Mouse (Mus musculus): Measurements from ENCODE around the gene Tbc1d30.
A peak's percentile ranks its signal among the peaks of the same experiment; 100 is the strongest.

The Tbc1d30 gene

DNA sequence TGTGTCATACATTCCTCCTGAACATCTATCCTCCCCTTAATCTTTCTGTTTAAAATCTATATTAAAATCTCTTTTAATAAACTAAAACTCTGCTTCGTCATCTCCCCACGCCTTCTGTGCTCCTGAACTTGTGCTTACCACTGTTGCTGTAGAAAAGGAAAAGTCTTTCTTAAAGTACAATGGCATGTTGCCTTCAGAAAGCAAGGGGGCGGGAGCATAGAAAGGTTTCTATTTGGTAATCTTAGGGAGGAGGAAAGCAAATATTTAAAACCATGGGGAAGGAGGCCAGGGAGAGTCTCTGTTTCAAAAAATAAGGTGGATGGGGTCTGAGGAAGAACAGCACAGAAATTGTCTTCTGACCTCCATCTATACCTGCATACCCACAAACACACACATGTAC lies 38.0 kb downstream of the Tbc1d30 start:
- no peak for DNase-seq (ENCODE audit: low read depth, low spot score)
- H3K36me3 ChIP-seq (ENCODE audit: control insufficient read depth, insufficient read depth, low read length, poor library complexity, severe bottlenecking) = no peaks in the 10 kb centered on the region
- no peaks in the 10 kb centered on the region for H3K27me3 ChIP-seq (ENCODE audit: control insufficient read depth, insufficient read depth, low read length, poor library complexity, severe bottlenecking)

DNA sequence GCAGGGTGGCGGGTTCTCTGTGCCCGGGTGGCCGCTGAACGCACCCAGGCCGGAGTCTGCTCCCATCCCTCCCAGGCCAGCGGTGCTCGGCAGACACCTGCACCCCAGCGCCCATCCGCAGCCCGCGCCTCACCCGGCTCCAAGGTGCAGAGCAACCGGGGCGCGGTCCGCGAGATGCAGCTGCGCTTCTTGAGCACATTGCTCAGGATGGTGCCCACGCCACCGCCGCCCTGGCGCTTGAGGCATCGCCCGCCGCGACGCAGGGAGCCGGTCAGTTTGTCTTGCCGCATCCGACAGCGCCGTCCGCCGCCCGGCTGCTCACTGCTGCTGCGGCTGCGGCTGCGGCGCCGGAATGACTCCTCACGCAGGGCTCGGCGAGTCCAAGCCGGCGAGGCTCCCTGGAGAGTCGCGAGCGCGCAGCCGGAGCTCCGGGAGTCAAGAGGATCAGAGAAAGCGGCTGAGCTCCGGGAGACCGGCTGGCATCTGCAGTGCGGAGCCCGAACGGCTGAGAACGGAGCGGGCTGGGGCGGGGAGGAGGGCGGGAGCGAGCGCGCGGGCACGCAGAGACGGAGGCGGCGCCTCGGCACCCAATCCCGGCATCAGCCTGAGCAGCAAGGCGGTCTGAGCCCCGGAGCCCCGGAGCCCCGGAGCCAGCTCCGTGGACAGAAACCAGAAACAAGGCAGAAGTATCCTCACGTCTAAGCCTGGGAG lies 40.4 kb downstream of the Tbc1d30 start:
- DNase-seq (ENCODE audit: low read depth, low spot score) = peak; percentile 42
- Histone ChIP-seq H3K27me3 (ENCODE audit: control insufficient read depth, insufficient read depth, low read length, poor library complexity, severe bottlenecking) (no peaks in the 10 kb centered on the region), H3K36me3 (ENCODE audit: control insufficient read depth, insufficient read depth, low read length, poor library complexity, severe bottlenecking) (no peaks in the 10 kb centered on the region)

DNA sequence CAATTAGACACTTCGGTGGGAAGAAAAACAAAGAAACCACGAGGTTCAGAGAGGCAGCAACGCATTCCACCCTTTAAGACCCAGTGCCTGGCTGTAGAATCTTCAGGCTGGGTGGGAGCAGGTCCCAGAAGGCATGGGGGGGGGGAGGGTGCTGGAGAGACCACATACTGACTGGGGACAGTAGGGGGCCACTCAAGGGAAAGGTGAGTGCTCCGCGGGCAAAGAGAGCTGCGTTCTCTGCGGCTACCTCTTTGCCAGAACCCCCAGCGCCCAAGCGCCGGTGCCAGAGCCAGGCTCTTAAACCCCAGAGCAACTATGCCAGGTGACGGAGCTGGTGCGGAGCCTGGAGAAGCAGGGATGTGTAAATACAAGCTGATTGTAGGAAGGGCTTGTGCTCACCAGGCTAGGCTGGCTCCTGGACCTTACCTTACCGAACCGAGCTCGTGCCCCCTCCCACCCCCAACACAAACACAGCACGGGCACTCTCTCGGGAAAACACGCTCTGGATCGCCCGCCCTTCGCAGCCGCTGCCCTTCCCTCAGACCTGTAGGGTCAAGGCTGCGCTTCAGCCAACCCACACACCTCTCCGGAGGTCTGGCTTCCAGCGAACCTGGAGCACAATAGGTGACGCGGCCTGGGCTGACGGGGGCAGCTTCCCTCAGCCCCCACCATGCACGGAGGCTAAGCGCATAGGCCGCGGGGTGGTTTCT lies 41.1 kb downstream of the Tbc1d30 start:
- H3K27me3 ChIP-seq (ENCODE audit: control insufficient read depth, insufficient read depth, low read length, poor library complexity, severe bottlenecking) = no peaks in the 10 kb centered on the region
- H3K36me3 ChIP-seq (ENCODE audit: control insufficient read depth, insufficient read depth, low read length, poor library complexity, severe bottlenecking) = no peaks in the 10 kb centered on the region
- peak; percentile 15 for DNase-seq (ENCODE audit: low read depth, low spot score)

DNA sequence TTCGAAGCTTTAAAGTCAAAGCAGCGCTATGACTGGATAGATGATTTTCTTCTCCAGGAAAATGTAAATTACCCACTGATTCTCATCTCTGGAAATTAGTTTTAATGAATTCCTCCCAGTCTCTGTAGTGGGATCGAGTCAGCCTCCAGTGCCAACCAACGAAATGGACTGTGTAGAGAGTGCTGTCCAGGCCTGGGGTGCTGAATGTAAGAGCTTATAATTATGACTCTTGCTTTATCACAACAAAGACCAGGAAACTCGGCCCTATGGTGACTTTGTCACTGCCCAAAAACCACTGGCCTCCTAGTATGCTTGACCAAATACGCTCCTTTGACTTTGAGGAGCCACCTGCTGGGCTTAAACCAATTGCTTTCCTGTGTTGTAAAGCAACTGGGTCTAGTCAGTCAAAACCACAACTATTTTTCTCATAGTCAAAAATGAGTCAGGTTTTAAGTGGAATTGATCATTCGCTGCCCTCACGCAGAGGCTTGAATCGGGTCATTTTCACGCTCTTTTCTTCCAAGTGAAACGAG lies 41.9 kb downstream of the Tbc1d30 start:
- Histone ChIP-seq H3K36me3 (ENCODE audit: control insufficient read depth, insufficient read depth, low read length, poor library complexity, severe bottlenecking) (no peaks in the 10 kb centered on the region), H3K27me3 (ENCODE audit: control insufficient read depth, insufficient read depth, low read length, poor library complexity, severe bottlenecking) (no peaks in the 10 kb centered on the region)
- DNase-seq (ENCODE audit: low read depth, low spot score) = peak; percentile 20

DNA sequence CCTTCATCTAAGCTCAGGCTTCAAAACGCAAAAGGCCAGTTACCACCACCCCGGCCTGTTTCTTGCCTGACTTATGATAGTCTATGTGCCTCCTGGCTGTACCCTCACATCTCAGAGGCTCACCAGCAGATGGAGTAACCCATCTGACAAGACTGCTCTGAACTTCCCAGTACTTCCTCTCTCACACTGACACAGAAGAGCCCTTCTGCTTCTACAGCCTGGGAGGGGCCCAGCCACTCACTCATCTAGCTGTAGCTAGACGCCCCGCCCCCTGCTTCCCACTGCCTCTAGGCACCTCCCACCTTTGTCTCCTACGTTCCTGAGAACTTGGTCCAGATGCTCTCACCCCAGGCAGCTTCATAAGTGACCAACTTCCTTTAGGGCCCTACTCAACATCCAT lies 45.6 kb downstream of the Tbc1d30 start:
- peak; percentile 44 for DNase-seq (ENCODE audit: low read depth, low spot score)
- Histone ChIP-seq H3K27me3 (ENCODE audit: control insufficient read depth, insufficient read depth, low read length, poor library complexity, severe bottlenecking) (no peaks in the 10 kb centered on the region), H3K36me3 (ENCODE audit: control insufficient read depth, insufficient read depth, low read length, poor library complexity, severe bottlenecking) (no peaks in the 10 kb centered on the region)

DNA sequence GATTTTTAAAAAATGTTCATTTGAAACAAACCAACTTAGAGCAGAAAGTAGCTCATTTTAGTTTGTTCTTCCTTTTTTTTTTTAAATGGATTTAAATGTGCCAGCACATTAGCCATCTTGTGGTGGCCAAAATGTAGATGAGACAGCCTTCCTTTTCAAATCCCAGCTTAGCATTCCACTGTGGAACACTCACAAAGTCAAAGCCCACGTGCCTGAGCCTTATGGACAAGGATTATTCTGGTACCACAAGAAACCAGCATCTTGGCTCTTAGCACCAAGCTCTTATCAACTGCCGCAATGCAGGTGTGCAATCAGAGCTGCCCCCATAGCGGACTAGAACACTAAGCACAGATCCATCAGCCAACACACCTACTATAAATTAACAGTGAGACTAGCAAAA lies 47.5 kb downstream of the Tbc1d30 start:
- Histone ChIP-seq H3K27me3 (ENCODE audit: control insufficient read depth, insufficient read depth, low read length, poor library complexity, severe bottlenecking) (no peaks in the 10 kb centered on the region), H3K36me3 (ENCODE audit: control insufficient read depth, insufficient read depth, low read length, poor library complexity, severe bottlenecking) (no peaks in the 10 kb centered on the region)
- no peak for DNase-seq (ENCODE audit: low read depth, low spot score)

DNA sequence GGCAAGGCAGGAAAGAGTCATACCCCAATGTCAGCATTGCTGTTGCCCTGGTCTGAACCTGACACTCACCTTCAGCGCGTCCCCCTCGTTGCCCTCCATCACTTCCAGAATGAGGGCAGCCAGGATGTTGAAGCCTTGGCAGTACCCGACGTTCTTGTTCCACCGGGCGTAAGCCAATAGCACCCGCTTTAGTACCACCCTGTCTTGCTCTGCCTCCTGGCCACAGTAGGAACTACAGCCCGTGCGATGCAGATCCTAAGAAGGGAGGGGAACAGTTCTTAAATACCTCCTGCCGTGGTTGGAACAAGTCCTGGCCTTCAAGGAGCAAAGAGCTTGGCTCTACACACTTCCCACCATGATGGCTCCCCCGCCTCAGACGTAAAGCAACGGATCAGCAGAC lies 49.2 kb downstream of the Tbc1d30 start:
- H3K27me3 ChIP-seq (ENCODE audit: control insufficient read depth, insufficient read depth, low read length, poor library complexity, severe bottlenecking) = no peaks in the 10 kb centered on the region
- no peaks in the 10 kb centered on the region for H3K36me3 ChIP-seq (ENCODE audit: control insufficient read depth, insufficient read depth, low read length, poor library complexity, severe bottlenecking)
- no peak for DNase-seq (ENCODE audit: low read depth, low spot score)

DNA sequence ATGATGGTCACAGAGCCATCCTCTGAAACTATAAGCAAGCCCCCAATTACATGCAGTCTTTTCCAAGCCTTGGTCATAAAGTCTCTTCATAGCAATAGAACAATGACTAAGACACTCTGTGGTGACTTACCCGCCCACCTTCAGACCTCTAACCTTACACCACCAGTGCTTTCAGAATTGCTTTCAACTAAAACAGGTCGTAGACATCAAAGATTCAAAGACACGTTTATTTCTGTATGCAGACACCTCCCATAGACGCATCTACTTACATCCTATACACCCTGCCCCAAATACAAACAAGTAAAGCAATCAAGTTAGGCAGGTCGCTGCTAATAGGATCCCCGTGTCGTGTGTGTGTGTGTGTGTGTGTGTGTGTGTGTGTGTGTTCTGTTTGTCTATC lies 50.4 kb downstream of the Tbc1d30 start:
- H3K36me3 ChIP-seq (ENCODE audit: control insufficient read depth, insufficient read depth, low read length, poor library complexity, severe bottlenecking) = no peaks in the 10 kb centered on the region
- DNase-seq (ENCODE audit: low read depth, low spot score) = no peak
- H3K27me3 ChIP-seq (ENCODE audit: control insufficient read depth, insufficient read depth, low read length, poor library complexity, severe bottlenecking) = no peaks in the 10 kb centered on the region

DNA sequence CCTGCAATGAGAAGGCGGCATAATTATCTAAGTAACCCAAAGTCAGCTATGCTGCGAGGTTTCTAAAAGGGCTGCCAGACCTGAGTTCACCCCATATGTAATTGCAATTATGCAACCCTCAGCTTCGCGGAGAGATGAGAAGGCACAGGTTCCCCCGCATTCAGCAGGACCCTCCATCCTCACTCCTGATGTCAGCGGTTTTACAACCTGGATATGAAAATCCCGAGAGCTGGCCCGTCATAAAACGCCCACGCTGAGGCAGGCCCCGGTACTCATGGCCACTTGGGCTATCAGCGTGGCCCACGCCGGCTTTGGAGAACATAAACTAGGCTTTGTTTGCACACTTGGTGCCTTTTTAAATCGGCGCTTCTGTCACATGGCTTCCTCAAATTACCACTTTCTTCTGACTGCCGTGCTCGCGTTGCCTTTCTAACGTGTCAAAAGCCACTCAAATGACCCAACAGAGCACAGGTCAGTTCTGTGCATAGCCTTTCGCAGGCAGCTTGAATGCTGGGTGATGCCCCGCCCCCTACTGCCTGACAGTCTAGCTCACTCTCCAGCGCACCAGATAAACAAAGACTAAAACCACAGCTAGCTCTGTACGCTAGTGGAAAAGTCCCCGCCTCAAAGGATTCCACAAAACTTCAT lies 53.9 kb downstream of the Tbc1d30 start:
- peak; percentile 26 for DNase-seq (ENCODE audit: low read depth, low spot score)
- no peaks in the 10 kb centered on the region for H3K27me3 ChIP-seq (ENCODE audit: control insufficient read depth, insufficient read depth, low read length, poor library complexity, severe bottlenecking)

DNA sequence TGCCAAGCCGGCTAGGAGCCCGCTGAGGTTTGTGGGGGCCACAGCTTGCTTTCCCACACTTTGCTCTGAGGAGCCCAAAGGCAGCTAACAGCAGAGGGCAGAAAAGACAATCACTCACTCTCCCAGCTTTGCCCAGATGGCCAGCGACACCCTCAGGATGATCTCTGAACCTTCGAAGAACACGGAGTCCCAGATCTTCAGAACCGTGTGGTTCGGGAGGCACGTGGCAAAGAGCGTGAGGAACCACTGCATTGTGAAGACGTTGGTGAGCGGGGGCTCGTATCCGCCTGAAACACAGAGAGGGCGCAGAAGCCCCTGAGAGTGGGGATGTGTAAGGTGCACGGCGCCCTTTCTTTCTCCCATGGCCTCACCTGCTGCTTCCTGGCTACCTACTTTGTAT lies 56.6 kb downstream of the Tbc1d30 start:
- no peaks in the 10 kb centered on the region for H3K27me3 ChIP-seq (ENCODE audit: control insufficient read depth, insufficient read depth, low read length, poor library complexity, severe bottlenecking)
- no peak for DNase-seq (ENCODE audit: low read depth, low spot score)

More for the DNA sequence above, 53.9 kb downstream of the Tbc1d30 start:
- no peaks in the 10 kb centered on the region for H3K36me3 ChIP-seq (ENCODE audit: control insufficient read depth, insufficient read depth, low read length, poor library complexity, severe bottlenecking)

DNA sequence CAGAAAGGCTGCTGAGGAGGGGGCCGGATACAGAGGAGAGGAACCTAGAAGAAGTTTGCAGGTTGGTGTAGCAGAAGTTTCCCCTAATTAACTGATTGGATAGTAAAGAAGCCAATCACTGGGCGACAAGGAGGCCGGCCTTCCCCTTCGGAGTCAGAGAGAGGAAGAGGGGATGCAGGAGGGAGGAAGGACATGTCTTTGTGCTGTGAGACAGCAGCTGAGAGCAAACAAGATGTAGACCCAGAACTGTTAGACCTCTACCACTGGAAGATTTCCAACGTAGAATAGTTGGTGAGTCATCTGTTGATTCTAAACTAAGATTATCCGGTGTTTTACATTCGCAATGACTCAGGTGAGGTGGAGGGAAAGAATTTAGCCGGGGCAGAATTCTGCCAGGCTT lies 57.2 kb downstream of the Tbc1d30 start:
- no peaks in the 10 kb centered on the region for H3K27me3 ChIP-seq (ENCODE audit: control insufficient read depth, insufficient read depth, low read length, poor library complexity, severe bottlenecking)
- no peak for DNase-seq (ENCODE audit: low read depth, low spot score)
- no peaks in the 10 kb centered on the region for H3K36me3 ChIP-seq (ENCODE audit: control insufficient read depth, insufficient read depth, low read length, poor library complexity, severe bottlenecking)

More for the DNA sequence above, 56.6 kb downstream of the Tbc1d30 start:
- no peaks in the 10 kb centered on the region for H3K36me3 ChIP-seq (ENCODE audit: control insufficient read depth, insufficient read depth, low read length, poor library complexity, severe bottlenecking)

DNA sequence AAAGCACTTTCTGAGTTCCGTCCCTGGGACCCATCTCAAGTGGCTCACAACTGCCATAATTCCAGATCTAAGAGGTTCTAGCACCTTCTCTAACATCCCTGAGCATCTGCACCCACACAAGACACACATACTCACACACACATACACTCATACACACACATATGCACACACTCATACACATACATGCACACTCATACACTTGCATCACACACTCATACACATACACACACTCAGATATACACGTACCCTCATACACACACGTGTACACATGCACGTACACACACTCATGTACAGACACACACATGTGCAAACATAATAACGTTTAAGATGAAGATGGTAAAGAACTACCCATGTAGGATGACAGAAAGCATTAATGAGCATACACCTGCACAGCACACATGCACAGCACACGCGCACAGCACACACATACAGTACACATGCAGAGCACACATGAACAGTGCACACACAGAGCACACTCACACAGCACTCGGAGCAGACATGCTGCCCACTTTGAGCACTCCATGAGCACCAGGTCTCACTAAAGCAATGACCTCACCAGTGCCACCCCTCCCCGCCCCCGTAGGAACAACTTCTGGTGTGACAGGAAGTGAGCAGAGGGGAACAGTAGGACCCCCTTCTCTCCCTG lies 59.7 kb downstream of the Tbc1d30 start:
- no peak for DNase-seq (ENCODE audit: low read depth, low spot score)
- no peaks in the 10 kb centered on the region for H3K27me3 ChIP-seq (ENCODE audit: control insufficient read depth, insufficient read depth, low read length, poor library complexity, severe bottlenecking)

DNA sequence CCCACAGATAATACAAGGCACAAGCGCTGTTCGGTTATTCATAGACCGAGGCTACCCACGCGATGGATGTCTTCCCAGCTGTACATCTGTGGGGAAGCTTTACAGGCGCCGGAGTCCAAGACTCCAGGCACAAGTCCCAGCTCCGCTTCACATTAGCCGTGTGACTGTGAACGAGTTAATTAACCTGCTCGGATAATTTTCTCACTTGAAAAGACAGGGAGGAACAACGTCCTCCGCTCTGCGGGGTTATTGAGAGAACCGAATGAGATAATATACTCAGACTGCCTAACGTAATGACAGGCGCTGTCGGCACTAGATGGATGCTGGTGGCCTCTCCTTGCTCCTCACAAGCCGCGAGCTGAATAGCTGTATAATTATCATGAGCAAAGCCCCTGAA lies 60.4 kb downstream of the Tbc1d30 start:
- DNase-seq (ENCODE audit: low read depth, low spot score) = no peak
- Histone ChIP-seq H3K36me3 (ENCODE audit: control insufficient read depth, insufficient read depth, low read length, poor library complexity, severe bottlenecking) (no peaks in the 10 kb centered on the region), H3K27me3 (ENCODE audit: control insufficient read depth, insufficient read depth, low read length, poor library complexity, severe bottlenecking) (no peaks in the 10 kb centered on the region)

More for the DNA sequence above, 59.7 kb downstream of the Tbc1d30 start:
- no peaks in the 10 kb centered on the region for H3K36me3 ChIP-seq (ENCODE audit: control insufficient read depth, insufficient read depth, low read length, poor library complexity, severe bottlenecking)

DNA sequence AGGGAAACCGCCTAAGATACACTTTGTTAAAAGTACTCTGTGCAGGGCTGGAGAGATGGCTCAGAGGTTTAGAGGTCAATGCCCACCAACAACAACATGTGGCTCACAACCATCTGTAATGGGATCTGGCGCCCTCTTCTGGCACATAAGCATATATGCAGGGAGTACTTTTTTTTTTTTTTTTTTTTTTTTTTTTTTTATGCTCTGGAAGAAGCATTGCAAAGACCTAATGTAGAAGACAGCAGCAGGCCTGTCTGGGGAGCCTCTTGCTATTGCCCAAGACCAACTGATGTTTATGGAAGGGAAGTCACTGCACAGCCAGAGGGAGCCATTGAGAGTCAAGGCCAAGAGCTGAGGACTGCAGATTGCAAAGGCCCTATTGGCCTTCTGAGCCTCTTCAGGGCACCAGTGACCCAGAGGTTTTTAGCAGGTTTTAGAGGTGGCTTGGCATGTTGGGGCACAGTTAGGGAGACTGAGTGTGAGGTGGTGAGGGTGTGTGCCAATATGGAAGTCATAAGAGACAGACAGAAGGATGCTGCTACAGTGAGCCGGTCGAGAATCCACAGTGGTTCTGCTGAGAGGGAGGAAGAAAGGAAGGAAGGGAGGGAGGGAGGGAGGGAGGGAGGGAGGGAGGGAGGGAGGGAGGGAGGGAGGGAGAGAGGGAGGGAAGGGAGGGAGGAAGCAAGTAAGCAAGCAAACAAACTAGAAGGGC lies 61.0 kb downstream of the Tbc1d30 start:
- H3K36me3 ChIP-seq (ENCODE audit: control insufficient read depth, insufficient read depth, low read length, poor library complexity, severe bottlenecking) = no peaks in the 10 kb centered on the region
- no peaks in the 10 kb centered on the region for H3K27me3 ChIP-seq (ENCODE audit: control insufficient read depth, insufficient read depth, low read length, poor library complexity, severe bottlenecking)
- peak; percentile 56 for DNase-seq (ENCODE audit: low read depth, low spot score)
